Mouse (Mus musculus): ENCODE data around the gene Catsper3.

GRCm38 (mm10) chr13:55843700-55844099, 59.3 kb downstream of the Catsper3 start:
- TF ChIP-seq CTCF (IDR thresholded peaks at IDR 0.05; ENCODE audit: low read depth, low read length) (peak; percentile 54), POLR2A (IDR thresholded peaks at IDR 0.05; ENCODE audit: borderline replicate concordance, low read depth, low read length) (no peak)

Data from bone marrow macrophage, adult 2 months (primary cell).